Mouse (Mus musculus): ENCODE data around the gene Bglap3. TPM values are rescaled to one million over a fixed set of nuclear protein-coding genes. Genes with fewer than 3 reads are reported as not detected.
"Not testable (repeated sequence)": the region's sequence is repeated elsewhere in the genome, so short reads cannot be mapped to it uniquely, and the experiment has no call there.

The Bglap3 gene
- 19.8 and 20.4 TPM in 2 replicates for polyA plus RNA-seq (2015; fragmentation: Nextera tagmentation; extraction: Ambion mirVana)

DNA sequence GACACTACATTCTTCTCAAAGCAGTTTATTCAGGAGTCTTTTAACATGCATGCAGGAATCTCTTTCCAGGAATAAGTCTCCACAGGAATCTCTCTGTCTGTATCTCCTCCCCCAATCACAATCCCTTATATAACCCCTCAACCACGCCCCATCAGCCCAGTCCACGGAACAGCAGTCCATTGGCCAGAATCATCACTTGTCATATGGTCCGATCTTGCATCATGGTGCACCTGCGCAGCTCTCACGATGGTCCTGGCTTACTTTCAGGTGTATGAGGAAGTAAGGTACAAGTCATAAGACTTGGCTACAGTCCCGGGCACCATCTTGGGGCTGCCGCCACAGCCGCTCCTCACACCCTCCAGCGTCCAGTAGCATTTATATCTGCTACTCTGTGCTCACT lies at the start of gene Bglap3:
Gene Bglap3 (minus strand): TSS at position 101 of the 400 bp plus-strand sequence.
- H3K36me3 ChIP-seq; H3K9me3 ChIP-seq (replicated peaks); H3K27ac ChIP-seq (replicated peaks); H3K4me3 ChIP-seq (replicated peaks); H3K27me3 ChIP-seq; ATAC-seq (ENCODE audit: insufficient number of reproducible peaks, low FRiP score, low TSS enrichment, low read depth); H3K9ac ChIP-seq; H3K4me2 ChIP-seq (replicated peaks): not testable (repeated sequence)
- peaks cover 11% of the 10 kb centered on the region for H3K4me1 ChIP-seq
- 93% methylated on average over 9 of the region's 9 CpGs for WGBS

DNA sequence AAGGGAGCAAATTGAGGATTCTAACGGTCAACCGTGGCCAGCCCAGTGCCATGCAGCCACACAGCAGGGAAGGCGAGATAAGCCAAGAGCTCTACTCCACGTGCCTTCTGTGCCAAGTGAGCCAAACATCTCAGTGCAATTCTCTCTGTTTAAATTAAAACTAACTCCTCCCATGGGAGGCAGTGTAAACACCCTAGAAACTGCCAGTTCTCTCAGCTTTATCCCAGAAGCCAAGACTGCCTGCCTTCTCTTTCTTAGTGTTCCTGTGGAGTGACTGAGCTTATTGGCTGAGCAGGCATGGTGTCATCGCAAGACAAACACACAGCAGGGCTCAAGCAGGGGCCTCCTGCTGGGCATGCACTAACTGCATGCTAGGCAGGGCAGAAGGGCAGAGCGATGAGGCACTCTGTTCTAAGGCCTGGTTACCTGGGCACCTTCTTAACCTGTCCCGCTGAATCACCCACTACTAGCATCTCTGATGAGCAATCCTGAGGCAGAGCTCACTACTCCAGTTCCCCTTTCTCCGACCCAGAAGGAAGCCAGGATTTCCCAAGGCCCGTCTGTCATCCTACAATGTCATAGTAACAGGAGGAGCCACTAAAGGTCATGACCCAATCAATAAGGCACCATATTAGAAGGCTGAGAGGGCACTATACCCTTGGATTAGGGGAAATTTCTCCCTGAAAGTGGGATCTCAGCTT lies 49.6 kb upstream of the Bglap3 start:
- WGBS = 47% methylated on average over 9 of the region's 9 CpGs
- H3K9ac ChIP-seq = no peak overlapping the region

GRCm38 (mm10) chr3:88420771-88421170 lies 48.2 kb upstream of the Bglap3 start:
- Histone ChIP-seq H3K27ac (replicated peaks) (no peak overlapping the region), H3K36me3 (peaks cover 50% of the 10 kb centered on the region), H3K27me3 (no peaks in the 10 kb centered on the region), H3K9ac (no peak overlapping the region), H3K4me2 (replicated peaks) (no peak overlapping the region), H3K4me1 (peaks cover 21% of the 10 kb centered on the region), H3K4me3 (replicated peaks) (no peak overlapping the region), H3K9me3 (replicated peaks) (no peaks in the 10 kb centered on the region)
- no peak for ATAC-seq (ENCODE audit: insufficient number of reproducible peaks, low FRiP score, low TSS enrichment, low read depth)
- 95% methylated on average over 19 of the region's 19 CpGs for WGBS

More for the DNA sequence above, 49.6 kb upstream of the Bglap3 start:
- H3K9me3 ChIP-seq (replicated peaks) = no peaks in the 10 kb centered on the region
- H3K36me3 ChIP-seq = peaks cover 37% of the 10 kb centered on the region
- H3K4me2 ChIP-seq (replicated peaks) = no peak overlapping the region
- no peak for ATAC-seq (ENCODE audit: insufficient number of reproducible peaks, low FRiP score, low TSS enrichment, low read depth)
- no peak overlapping the region for H3K27ac ChIP-seq (replicated peaks)
- no peak overlapping the region for H3K4me3 ChIP-seq (replicated peaks)
- peaks cover 21% of the 10 kb centered on the region for H3K4me1 ChIP-seq
- H3K27me3 ChIP-seq = no peaks in the 10 kb centered on the region

- no peak overlapping the region for H3K27ac ChIP-seq (replicated peaks)
- H3K27me3 ChIP-seq = no peaks in the 10 kb centered on the region
- no peaks in the 10 kb centered on the region for H3K9me3 ChIP-seq (replicated peaks)
- H3K4me2 ChIP-seq (replicated peaks) = no peak overlapping the region
- H3K4me3 ChIP-seq (replicated peaks) = no peak overlapping the region
- peaks cover 8% of the 10 kb centered on the region for H3K4me1 ChIP-seq
- H3K36me3 ChIP-seq = peaks cover 63% of the 10 kb centered on the region
- 79% methylated on average over 6 of the region's 6 CpGs for WGBS
- ATAC-seq (ENCODE audit: insufficient number of reproducible peaks, low FRiP score, low TSS enrichment, low read depth) = no peak
- no peak overlapping the region for H3K9ac ChIP-seq
These were observed 45.5 kb upstream of the Bglap3 start for GRCm38 (mm10) chr3:88418016-88418415.

DNA sequence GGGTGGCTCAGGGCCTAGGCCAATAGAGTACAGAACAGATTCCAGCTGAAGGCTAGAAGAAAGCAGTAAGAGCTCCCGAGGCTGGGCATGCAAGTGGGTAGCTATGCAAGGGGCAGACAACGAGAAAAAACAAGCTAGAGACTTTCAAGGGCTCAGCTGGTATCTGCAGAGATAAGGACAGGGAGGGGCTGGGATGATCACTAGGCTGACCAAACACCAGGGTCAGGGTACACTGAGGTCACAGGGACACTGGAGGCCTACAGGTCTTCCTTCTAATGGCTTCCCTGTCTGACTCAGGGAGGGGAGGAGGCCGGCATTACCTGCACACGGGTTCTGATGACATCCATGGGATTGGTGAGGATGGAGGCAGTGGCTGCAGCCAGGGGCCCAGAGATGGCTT lies 43.1 kb upstream of the Bglap3 start:
- Histone ChIP-seq H3K27ac (replicated peaks) (no peak overlapping the region), H3K9ac (no peak overlapping the region), H3K36me3 (peaks cover 75% of the 10 kb centered on the region), H3K4me3 (replicated peaks) (no peak overlapping the region), H3K27me3 (no peaks in the 10 kb centered on the region), H3K9me3 (replicated peaks) (no peaks in the 10 kb centered on the region), H3K4me1 (peaks cover 3% of the 10 kb centered on the region; the same call in 1 of the 2 replicates), H3K4me2 (replicated peaks) (no peak overlapping the region)
- no peak for ATAC-seq (ENCODE audit: insufficient number of reproducible peaks, low FRiP score, low TSS enrichment, low read depth)
- 73% methylated on average over 4 of the region's 4 CpGs for WGBS

DNA sequence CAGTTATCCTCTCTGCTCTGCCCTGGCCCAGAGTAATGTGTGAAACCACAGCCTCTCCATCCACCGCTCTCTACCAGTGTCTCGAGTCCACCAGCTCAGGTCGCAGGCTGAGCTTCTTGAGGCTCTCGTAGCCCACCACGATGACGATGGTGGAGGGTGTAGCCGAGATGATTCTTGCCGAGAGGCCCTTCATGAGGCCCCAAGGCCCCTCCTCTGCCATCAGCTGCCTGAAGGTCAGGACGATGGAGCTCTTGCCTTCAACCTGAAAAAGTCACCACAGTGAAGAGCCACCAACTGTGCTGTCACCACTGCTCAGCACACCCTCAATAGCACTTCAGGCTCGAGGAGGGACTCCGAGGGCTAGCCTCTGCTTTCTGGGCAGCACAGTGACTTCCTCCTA lies 40.1 kb upstream of the Bglap3 start:
- WGBS = 86% methylated on average over 11 of the region's 11 CpGs
- no peak overlapping the region for H3K4me2 ChIP-seq (replicated peaks)
- H3K36me3 ChIP-seq = peaks cover 47% of the 10 kb centered on the region
- H3K4me1 ChIP-seq = peaks cover 23% of the 10 kb centered on the region
- H3K4me3 ChIP-seq (replicated peaks) = no peak overlapping the region
- H3K9me3 ChIP-seq (replicated peaks) = no peaks in the 10 kb centered on the region
- no peak overlapping the region for H3K9ac ChIP-seq
- no peak overlapping the region for H3K27ac ChIP-seq (replicated peaks)
- no peak for ATAC-seq (ENCODE audit: insufficient number of reproducible peaks, low FRiP score, low TSS enrichment, low read depth)
- no peaks in the 10 kb centered on the region for H3K27me3 ChIP-seq

- no peak for ATAC-seq (ENCODE audit: insufficient number of reproducible peaks, low FRiP score, low TSS enrichment, low read depth)
- H3K36me3 ChIP-seq = peaks cover 39% of the 10 kb centered on the region
These were observed 39.1 kb upstream of the Bglap3 start for GRCm38 (mm10) chr3:88411681-88412080.

DNA sequence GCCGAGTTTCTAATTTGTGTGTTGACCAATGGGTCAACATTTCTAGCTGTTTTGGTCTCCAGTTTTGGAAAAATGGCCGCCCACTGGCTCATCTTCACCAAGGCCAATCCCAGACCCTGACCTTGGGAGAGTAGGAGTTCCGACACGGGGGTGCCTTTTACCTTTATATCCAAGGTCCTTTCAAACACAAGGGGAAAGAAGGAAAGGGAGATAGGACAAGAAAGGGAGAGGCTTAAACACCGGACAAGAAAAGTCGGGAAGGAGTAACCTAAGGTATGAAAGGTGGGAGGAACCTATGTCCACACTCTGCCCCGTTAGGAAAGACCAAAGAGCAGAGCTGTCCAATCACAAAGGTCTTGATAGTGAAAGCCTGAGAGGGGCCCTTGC lies 38.1 kb upstream of the Bglap3 start:
- WGBS = 20% methylated on average over 7 of the region's 7 CpGs
- H3K9me3 ChIP-seq (replicated peaks) = no peaks in the 10 kb centered on the region
- peak overlapping the region; percentile 75 for H3K4me3 ChIP-seq (replicated peaks)
- H3K27ac ChIP-seq (replicated peaks) = peak overlapping the region; percentile 95
- H3K9ac ChIP-seq = no peak overlapping the region
- H3K36me3 ChIP-seq = peaks cover 30% of the 10 kb centered on the region
- peaks cover 31% of the 10 kb centered on the region for H3K4me1 ChIP-seq
- H3K4me2 ChIP-seq (replicated peaks) = peak overlapping the region; percentile 69
- no peaks in the 10 kb centered on the region for H3K27me3 ChIP-seq
- no peak for ATAC-seq (ENCODE audit: insufficient number of reproducible peaks, low FRiP score, low TSS enrichment, low read depth)

More at GRCm38 (mm10) chr3:88411681-88412080, 39.1 kb upstream of the Bglap3 start:
- H3K27ac ChIP-seq (replicated peaks) = no peak overlapping the region
- peaks cover 31% of the 10 kb centered on the region for H3K4me1 ChIP-seq
- H3K9me3 ChIP-seq (replicated peaks) = no peaks in the 10 kb centered on the region
- no peaks in the 10 kb centered on the region for H3K27me3 ChIP-seq
- H3K4me2 ChIP-seq (replicated peaks) = no peak overlapping the region
- 88% methylated on average over 4 of the region's 4 CpGs for WGBS
- no peak overlapping the region for H3K9ac ChIP-seq
- H3K4me3 ChIP-seq (replicated peaks) = no peak overlapping the region

DNA sequence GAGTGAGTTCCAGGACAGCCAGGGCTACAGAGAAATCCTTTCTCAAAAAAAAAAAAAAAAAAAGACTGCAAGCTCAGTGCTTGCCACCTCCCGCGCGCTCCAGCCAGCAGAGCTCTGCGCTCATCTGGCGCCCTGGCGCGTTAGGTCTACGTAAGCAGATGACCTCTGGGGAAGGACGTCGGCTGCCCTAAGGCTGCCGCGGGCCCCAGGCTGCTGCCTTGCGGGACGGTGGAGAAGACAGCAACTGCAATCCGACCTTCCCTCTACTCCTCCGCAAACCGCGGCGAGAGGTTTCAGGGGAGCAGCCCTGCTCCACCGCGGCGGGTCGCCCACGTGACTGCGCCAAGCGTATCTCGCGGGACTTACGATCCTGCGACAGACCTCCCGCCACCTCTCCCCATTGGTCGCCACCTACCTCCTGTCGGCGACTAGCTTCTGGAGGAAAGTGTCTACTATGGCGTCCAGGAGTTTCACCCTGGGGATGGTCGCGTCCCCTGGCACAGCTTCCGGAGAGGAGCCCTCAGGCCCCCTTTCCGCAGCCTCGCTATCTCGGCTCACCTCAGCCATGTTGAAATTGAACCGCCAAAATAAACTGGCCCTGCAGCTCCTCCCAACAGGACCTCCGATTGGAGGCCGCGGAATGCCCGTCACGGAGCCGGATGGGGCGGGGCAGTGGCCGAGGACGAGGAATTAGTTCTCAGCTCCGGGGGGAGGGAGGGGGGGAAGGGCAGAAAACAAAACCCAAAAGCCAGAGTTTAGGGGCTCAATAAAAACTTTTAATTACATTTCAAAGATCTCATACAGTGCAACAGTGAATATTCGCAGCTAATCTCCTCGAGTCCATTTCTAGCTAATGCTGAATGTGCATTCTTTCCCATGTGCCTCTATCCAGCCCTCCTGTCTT lies 37.5 kb upstream of the Bglap3 start, which contains the start of gene Pmf1:
Gene Pmf1 (minus strand): TSS at position 591 of the 904 bp plus-strand sequence.
- Histone ChIP-seq H3K4me1 (peaks cover 31% of the 10 kb centered on the region), H3K9ac (peak within 1 kb of the TSS; percentile 87), H3K9me3 (replicated peaks) (no peaks in the 10 kb centered on the region), H3K4me3 (replicated peaks) (peak within 1 kb of the TSS; percentile 75), H3K36me3 (peaks cover 27% of the 10 kb centered on the region), H3K4me2 (replicated peaks) (peak within 1 kb of the TSS; percentile 69), H3K27ac (replicated peaks) (peak within 1 kb of the TSS; percentile 95), H3K27me3 (no peaks in the 10 kb centered on the region)
- WGBS = under 1% methylated on average over 54 of the region's 54 CpGs
- ATAC-seq (ENCODE audit: insufficient number of reproducible peaks, low FRiP score, low TSS enrichment, low read depth) = peak; percentile 91

- Histone ChIP-seq H3K27me3 (no peaks in the 10 kb centered on the region), H3K4me3 (replicated peaks) (peak overlapping the region; percentile 75), H3K27ac (replicated peaks) (0 out of 2 replicates have a peak overlapping the region, but pooled peaks have one; percentile 95), H3K4me2 (replicated peaks) (peak overlapping the region; percentile 69), H3K4me1 (peaks cover 31% of the 10 kb centered on the region), H3K9ac (peak overlapping the region; percentile 87; the same call in 1 of the 2 replicates), H3K9me3 (replicated peaks) (no peaks in the 10 kb centered on the region), H3K36me3 (peaks cover 26% of the 10 kb centered on the region)
- ATAC-seq (ENCODE audit: insufficient number of reproducible peaks, low FRiP score, low TSS enrichment, low read depth) = no peak
- WGBS = 56% methylated on average over 5 of the region's 5 CpGs
These were observed 36.4 kb upstream of the Bglap3 start for GRCm38 (mm10) chr3:88408953-88409352.

DNA sequence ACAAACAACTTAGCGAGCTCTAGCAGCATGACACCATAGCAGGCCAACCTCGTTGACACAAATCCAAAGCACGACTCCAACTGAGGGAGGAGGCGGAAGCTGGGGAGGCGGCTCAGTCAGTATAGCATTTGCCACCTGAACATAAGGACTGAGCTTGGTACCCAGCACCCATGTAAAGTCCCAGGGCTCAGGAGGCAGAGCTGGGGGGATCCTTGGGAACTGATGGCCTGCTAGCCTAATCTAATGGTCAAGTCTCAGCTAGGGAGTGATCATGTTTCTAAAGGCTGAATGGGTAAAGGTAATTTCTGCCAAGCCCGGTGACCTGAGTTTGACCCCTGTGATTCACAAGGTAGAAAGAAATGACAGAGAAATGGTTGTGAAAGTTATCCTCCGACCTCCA lies 35.0 kb upstream of the Bglap3 start:
- no peaks in the 10 kb centered on the region for H3K27me3 ChIP-seq
- peaks cover 28% of the 10 kb centered on the region for H3K36me3 ChIP-seq
- peaks cover 31% of the 10 kb centered on the region for H3K4me1 ChIP-seq
- WGBS = 59% methylated on average over 7 of the region's 7 CpGs
- ATAC-seq (ENCODE audit: insufficient number of reproducible peaks, low FRiP score, low TSS enrichment, low read depth) = no peak
- H3K4me3 ChIP-seq (replicated peaks) = no peak overlapping the region
- H3K4me2 ChIP-seq (replicated peaks) = no peak overlapping the region
- H3K9me3 ChIP-seq (replicated peaks) = no peaks in the 10 kb centered on the region
- 0 out of 2 replicates have a peak overlapping the region, but pooled peaks have one; percentile 12 for H3K27ac ChIP-seq (replicated peaks)
- no peak overlapping the region for H3K9ac ChIP-seq

Measured in embryonic facial prominence, embryonic 15.5 days (tissue).